In genomic region chr8:116875798-116876450, GRCm38 (mm10) we compare ENCODE assay signal across 21 mouse cellular contexts. TPM values are rescaled to one million over a fixed set of nuclear protein-coding genes. Genes with fewer than 3 reads are reported as not detected.
DNase-seq lines count a peak whose midpoint lies in the region; ATAC-seq and TF ChIP-seq lines count a peak whose summit lies in the region.
"Had no signal": no experiment of that assay in that cellular context is flagged by ENCODE, and none has a peak within 500 bp of the region (broad histone marks: within the 10 kb centered on the region; RNA-seq: fewer than 3 reads in every experiment).

No protein-coding gene starts in this region.

- no peaks in the 10 kb centered on the region for H3K27me3 ChIP-seq in hindbrain, embryonic 14.5 days (ENCODE audit: control insufficient read depth, insufficient read depth, low read length)
- H3K27me3 ChIP-seq: embryonic facial prominence, embryonic 13.5 days; hindbrain, embryonic 12.5 days had no signal

- ATAC-seq in neutrophil, adult 5-6 weeks (ENCODE audit: extremely low read depth, insufficient number of reproducible peaks, low FRiP score, poor library complexity, severe bottlenecking) = peak; percentile 50; the same call in 1 of the 2 replicates
- no peak for ATAC-seq in hindbrain, embryonic 14.5 days (ENCODE audit: low FRiP score)
- ATAC-seq: forebrain, embryonic 14.5 days had no signal

- TF ChIP-seq CTCF in bone marrow, adult 2 months (IDR thresholded peaks at IDR 0.05; ENCODE audit: control insufficient read depth, insufficient read depth, low read length) = no peak

- no peaks in the 10 kb centered on the region for H3K9me3 ChIP-seq in hindbrain, embryonic 14.5 days (ENCODE audit: control insufficient read depth, low read length)
- H3K9me3 ChIP-seq: embryonic facial prominence, embryonic 13.5 days; heart, embryonic 10.5 days; hindbrain, embryonic 12.5 days; midbrain, embryonic 10.5 days had no signal

- no peaks in the 10 kb centered on the region for H3K36me3 ChIP-seq in hindbrain, embryonic 14.5 days (replicated peaks; ENCODE audit: control insufficient read depth, insufficient read depth)
- H3K36me3 ChIP-seq: embryonic facial prominence, embryonic 13.5 days; heart, embryonic 10.5 days; hindbrain, embryonic 12.5 days; midbrain, embryonic 10.5 days had no signal

- H3K9ac ChIP-seq in hindbrain, embryonic 14.5 days = no peak overlapping the region
- H3K9ac ChIP-seq: embryonic facial prominence, embryonic 13.5 days; hindbrain, embryonic 12.5 days; lung, embryonic 14.5 days had no signal

- TF ChIP-seq POLR2A in bone marrow, adult 2 months (IDR thresholded peaks at IDR 0.05; ENCODE audit: borderline replicate concordance, control insufficient read depth, low read depth, low read length) = no peak

- peak overlapping the region; percentile 32 for H3K27ac ChIP-seq in bone marrow, adult 2 months (ENCODE audit: control insufficient read depth, insufficient read depth, low read depth, low read length, poor library complexity)
- H3K27ac ChIP-seq in hindbrain, embryonic 14.5 days = no peak overlapping the region
- H3K27ac ChIP-seq: embryonic facial prominence, embryonic 13.5 days; heart, embryonic 10.5 days; hindbrain, embryonic 12.5 days; left cerebral cortex, adult 2 months; midbrain, embryonic 10.5 days had no signal

- no peak overlapping the region for H3K4me2 ChIP-seq in hindbrain, embryonic 14.5 days (replicated peaks)
- H3K4me2 ChIP-seq: embryonic facial prominence, embryonic 13.5 days; hindbrain, embryonic 12.5 days; liver, embryonic 11.5 days; lung, embryonic 14.5 days had no signal

- H3K4me3 ChIP-seq in bone marrow, adult 2 months (replicated peaks; ENCODE audit: control insufficient read depth, low read depth, low read length) = no peak overlapping the region
- no peak overlapping the region for H3K4me3 ChIP-seq in hindbrain, embryonic 14.5 days (replicated peaks; ENCODE audit: low read length)
- H3K4me3 ChIP-seq: embryonic facial prominence, embryonic 13.5 days; heart, embryonic 10.5 days; hindbrain, embryonic 12.5 days; left cerebral cortex, adult 2 months; midbrain, embryonic 10.5 days had no signal

- 57% methylated on average over 17 of the region's 17 CpGs for WGBS in bone marrow, adult 2 months
- WGBS in hindbrain, embryonic 14.5 days = 88% methylated on average over 17 of the region's 17 CpGs

- peak; percentile 32 to 54 for DNase-seq in spleen, postnatal 36 days (ENCODE audit: low spot score in 2 of 2)
- DNase-seq in spleen, adult 12 weeks (ENCODE audit: low spot score) = no peak
- DNase-seq in urinary bladder, postnatal 10 days (ENCODE audit: low spot score) = no peak
- no peak for DNase-seq in hindbrain, embryonic 14.5 days (ENCODE audit: low spot score)
- no peak for DNase-seq in cerebellum, postnatal 25 days
- DNase-seq: adrenal gland, postnatal 25 days; cerebellum, adult 2 months; gastrocnemius, postnatal 25 days; kidney, adult 8-10 months; kidney, postnatal 36 days; lung, embryonic 14.5 days; lung, postnatal 4 days had no signal

- no peaks in the 10 kb centered on the region; the same call in 1 of the 2 replicates for H3K4me1 ChIP-seq in bone marrow, adult 2 months (ENCODE audit: control insufficient read depth, insufficient read depth, low read length)
- no peaks in the 10 kb centered on the region for H3K4me1 ChIP-seq in hindbrain, embryonic 14.5 days (replicated peaks; ENCODE audit: control insufficient read depth, insufficient read depth, low read length)
- H3K4me1 ChIP-seq: hindbrain, embryonic 12.5 days; midbrain, embryonic 10.5 days had no signal

RNA-seq across cellular contexts. Expression of gene Cmc2, which starts 45.3 kb away (rescaled TPM):
- 51.2 and 63.1 TPM in 2 replicates for polyA plus RNA-seq in bone marrow, adult 2 months (2011; ENCODE audit: insufficient read depth, insufficient read length, low replicate concordance, missing spikeins)
- total RNA-seq in neutrophil, adult 5-6 weeks (2017) = 2.8 and 4.3 TPM in 2 replicates
- 36.0 and 36.3 TPM in 2 replicates for polyA plus RNA-seq in hindbrain, embryonic 14.5 days (2014; fragmentation: Nextera tagmentation; extraction: Ambion mirVana)

RNA-seq across cellular contexts. Expression of gene Cenpn, which starts 45.6 kb away (rescaled TPM):
- 18.4 and 21.8 TPM in 2 replicates for polyA plus RNA-seq in bone marrow, adult 2 months (2011; ENCODE audit: insufficient read depth, insufficient read length, low replicate concordance, missing spikeins)
- total RNA-seq in neutrophil, adult 5-6 weeks (2017) = 2.0 and 2.8 TPM in 2 replicates
- polyA plus RNA-seq in hindbrain, embryonic 14.5 days (2014; fragmentation: Nextera tagmentation; extraction: Ambion mirVana) = 8.6 and 9.7 TPM in 2 replicates

Comparison
In these comparisons a context has a peak if more than half of its experiments do, and no peak if none do; other contexts are left out.
1. DNase-seq: peak in spleen, postnatal 36 days (2 of 2); none in spleen, adult 12 weeks (single experiment), urinary bladder, postnatal 10 days (single experiment), hindbrain, embryonic 14.5 days (single experiment) and cerebellum, postnatal 25 days (0 of 2).